Mouse (Mus musculus): ENCODE results near the gene Babam1. TPM values are rescaled to one million over a fixed set of nuclear protein-coding genes. Genes with fewer than 3 reads are reported as not detected.
A peak's percentile ranks its signal among the peaks of the same experiment; 100 is the strongest.

The Babam1 gene
- polyA plus RNA-seq, 1 experiment from 2014 or later, result 104 TPM

DNA sequence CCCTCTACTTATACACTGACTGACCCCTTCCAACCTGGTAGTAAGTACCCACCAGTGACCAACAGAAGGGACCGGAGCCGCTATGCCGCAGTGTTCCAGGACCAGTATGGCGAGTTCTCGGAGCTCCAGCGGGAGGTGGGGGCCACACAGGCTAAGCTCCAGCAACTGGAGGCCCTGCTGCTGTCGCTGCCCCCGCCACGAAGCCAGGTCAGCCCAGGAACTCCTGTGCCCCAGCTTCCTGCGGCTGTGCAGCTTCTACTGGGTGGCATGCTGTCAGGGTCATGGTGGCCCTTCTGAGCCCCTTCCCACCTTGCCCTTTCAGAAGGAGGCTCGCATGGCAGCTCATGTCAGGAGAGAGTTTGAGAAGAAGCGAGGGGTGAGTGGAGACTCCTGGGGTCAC lies 24.2 kb upstream of the Babam1 start:
- Histone ChIP-seq H3K36me3 (peaks cover 52% of the 10 kb centered on the region), H3K4me3 (no peak overlapping the region), H3K27ac (no peak overlapping the region), H3K9me3 (no peaks in the 10 kb centered on the region), H3K4me2 (no peak overlapping the region), H3K4me1 (peaks cover 45% of the 10 kb centered on the region), H3K9ac (no peak overlapping the region), H3K27me3 (peaks cover 6% of the 10 kb centered on the region; the same call in 1 of the 2 replicates)
- no peak for ATAC-seq (ENCODE audit: insufficient number of reproducible peaks, insufficient read depth, low FRiP score, low TSS enrichment, low read depth)
- 84% methylated on average over 12 of the region's 12 CpGs for WGBS

DNA sequence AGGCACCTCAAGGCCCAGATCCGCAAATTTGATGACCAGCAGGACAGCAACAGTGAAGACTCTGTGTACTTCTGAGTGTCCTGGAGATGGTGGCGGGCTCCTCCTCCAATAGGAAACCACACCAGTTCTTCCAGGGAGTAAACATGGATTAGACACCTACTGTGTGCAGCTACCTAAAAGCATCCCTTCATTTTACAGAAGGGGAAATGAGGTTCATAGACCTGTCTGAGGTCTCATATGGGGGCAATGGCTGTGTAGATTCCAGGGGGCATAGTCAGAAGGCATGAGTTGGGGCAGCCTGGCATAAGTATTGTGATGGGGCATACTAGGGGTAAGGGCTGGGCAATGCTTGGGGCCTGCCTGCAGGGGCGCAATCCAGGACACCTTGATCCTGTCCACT lies 23.7 kb upstream of the Babam1 start:
- Histone ChIP-seq H3K27me3 (peaks cover 6% of the 10 kb centered on the region; the same call in 1 of the 2 replicates), H3K9me3 (no peaks in the 10 kb centered on the region), H3K4me2 (no peak overlapping the region), H3K27ac (no peak overlapping the region), H3K36me3 (peaks cover 57% of the 10 kb centered on the region), H3K9ac (no peak overlapping the region), H3K4me1 (peaks cover 40% of the 10 kb centered on the region), H3K4me3 (no peak overlapping the region)
- no peak for ATAC-seq (ENCODE audit: insufficient number of reproducible peaks, insufficient read depth, low FRiP score, low TSS enrichment, low read depth)
- WGBS, result 85% methylated on average over 3 of the region's 3 CpGs

DNA sequence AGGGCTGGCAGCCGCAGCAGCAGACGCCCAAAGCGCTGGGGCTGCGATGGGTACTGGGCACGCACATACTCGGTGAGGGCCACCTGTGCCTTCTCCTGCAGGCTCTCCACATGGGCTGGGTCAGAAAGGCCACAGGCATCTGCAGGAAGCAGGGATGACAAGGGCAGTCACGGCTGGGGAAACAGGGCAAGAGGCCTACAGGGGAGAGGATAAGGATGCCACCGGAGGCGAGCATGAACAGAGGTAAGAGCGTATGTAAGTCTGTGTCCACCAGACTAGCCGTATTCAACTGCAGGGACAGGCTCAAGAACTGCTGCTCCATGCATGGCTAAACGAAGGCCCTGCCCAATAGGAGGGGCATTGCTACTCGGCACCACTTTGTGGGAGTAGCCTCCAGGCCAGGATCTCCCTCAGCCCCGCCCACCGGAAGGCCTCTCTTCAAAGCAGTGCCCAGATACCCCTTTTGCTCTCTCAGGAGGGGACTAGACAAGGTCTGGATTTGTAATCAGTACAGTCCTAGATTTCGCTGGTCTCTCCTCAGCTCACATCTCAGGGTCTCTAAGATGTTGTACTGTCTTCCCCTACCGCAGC lies 21.9 kb upstream of the Babam1 start:
- peaks cover 6% of the 10 kb centered on the region; the same call in 1 of the 2 replicates for H3K27me3 ChIP-seq
- WGBS, result 76% methylated on average over 17 of the region's 17 CpGs
- no peak for ATAC-seq (ENCODE audit: insufficient number of reproducible peaks, insufficient read depth, low FRiP score, low TSS enrichment, low read depth)
- no peak overlapping the region for H3K9ac ChIP-seq
- H3K4me1 ChIP-seq, result peaks cover 47% of the 10 kb centered on the region
- no peaks in the 10 kb centered on the region for H3K9me3 ChIP-seq
- no peak overlapping the region for H3K4me2 ChIP-seq
- no peak overlapping the region for H3K4me3 ChIP-seq
- H3K36me3 ChIP-seq, result peaks cover 48% of the 10 kb centered on the region
- H3K27ac ChIP-seq, result no peak overlapping the region

DNA sequence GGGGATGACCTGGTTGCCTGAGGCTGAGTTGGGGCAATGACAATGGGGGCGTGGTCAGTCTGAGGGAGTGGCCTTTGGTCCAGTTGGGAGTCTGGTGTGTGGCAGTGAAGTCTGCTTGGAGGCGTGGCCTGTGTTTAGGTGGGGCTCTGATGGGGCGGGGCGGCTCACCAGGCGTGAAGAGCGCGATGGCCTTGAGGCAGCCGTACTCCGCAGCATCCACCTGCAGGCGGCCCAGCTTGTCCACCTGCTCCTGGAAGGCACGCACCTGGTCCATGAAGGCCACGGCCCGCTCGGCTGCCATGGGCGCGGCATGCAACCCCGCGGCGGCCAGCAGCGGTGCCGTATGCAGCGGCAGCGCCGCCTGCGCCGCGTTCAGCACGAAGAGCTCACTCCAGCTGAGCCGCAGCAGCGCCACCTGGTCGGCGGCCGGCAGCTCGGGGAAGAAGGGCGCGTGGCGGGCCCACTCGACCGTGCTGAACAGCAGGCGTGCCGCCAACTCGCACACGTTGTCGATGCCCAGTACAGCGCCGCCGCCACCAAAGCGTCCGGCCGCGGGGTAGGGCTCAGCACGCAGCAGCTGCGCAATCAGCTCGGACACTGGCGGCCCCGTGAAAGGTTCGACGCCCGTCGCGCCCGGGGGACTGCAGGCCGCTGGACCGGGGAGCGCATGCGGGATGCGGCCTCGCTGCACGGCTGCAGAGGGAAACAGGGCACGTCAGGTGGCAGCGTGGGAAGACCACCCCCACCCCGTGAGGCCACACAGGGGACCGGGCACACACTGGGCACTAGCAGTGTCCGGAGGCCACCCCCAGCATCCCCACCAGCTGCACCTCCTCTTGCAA lies 20.9 kb upstream of the Babam1 start:
- peak overlapping the region; percentile 60 for H3K9ac ChIP-seq
- 8% methylated on average over 74 of the region's 74 CpGs for WGBS
- no peak overlapping the region for H3K27ac ChIP-seq
- H3K27me3 ChIP-seq, result peaks cover 6% of the 10 kb centered on the region; the same call in 1 of the 2 replicates
- peaks cover 55% of the 10 kb centered on the region for H3K4me1 ChIP-seq
- H3K9me3 ChIP-seq, result no peaks in the 10 kb centered on the region
- ATAC-seq (ENCODE audit: insufficient number of reproducible peaks, insufficient read depth, low FRiP score, low TSS enrichment, low read depth), result no peak
- H3K36me3 ChIP-seq, result peaks cover 46% of the 10 kb centered on the region
- H3K4me2 ChIP-seq, result peak overlapping the region; percentile 64
- peak overlapping the region; percentile 32 for H3K4me3 ChIP-seq

DNA sequence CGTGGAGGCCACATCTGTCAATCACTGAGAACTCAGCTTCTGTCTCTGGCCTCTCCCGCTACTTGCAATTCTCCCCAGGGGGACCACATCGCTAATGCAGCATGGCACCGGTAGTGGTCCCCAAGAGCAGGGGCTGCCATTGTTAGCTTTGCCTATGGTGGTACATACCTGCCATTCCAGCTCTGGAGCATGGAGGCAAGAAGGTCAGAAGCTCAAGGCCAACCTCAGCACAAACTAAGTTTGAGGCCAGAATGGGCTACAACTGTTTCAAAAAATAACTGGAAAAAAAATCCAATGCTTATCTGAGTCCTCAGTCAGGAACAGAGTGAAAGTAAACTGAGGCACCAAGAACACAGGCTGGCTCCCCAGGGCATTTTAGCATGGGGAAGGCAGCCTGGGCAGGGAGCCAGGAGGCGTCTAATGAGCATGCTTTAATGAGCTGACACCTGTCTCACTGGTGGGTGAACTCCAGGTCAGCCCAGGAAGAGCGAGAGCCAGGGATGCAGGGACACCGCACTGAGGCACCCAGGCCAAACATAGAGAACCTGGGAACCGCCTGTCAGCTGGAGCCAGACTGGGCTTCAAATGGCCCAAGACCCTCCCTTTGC lies 20.1 kb upstream of the Babam1 start:
- ATAC-seq (ENCODE audit: insufficient number of reproducible peaks, insufficient read depth, low FRiP score, low TSS enrichment, low read depth), result no peak
- Histone ChIP-seq H3K4me3 (peak overlapping the region; percentile 32), H3K9ac (peak overlapping the region; percentile 60), H3K9me3 (no peaks in the 10 kb centered on the region), H3K27ac (no peak overlapping the region), H3K4me2 (peak overlapping the region; percentile 64), H3K4me1 (peaks cover 55% of the 10 kb centered on the region), H3K27me3 (peaks cover 6% of the 10 kb centered on the region; the same call in 1 of the 2 replicates), H3K36me3 (peaks cover 46% of the 10 kb centered on the region)
- WGBS, result 47% methylated on average over 8 of the region's 8 CpGs

DNA sequence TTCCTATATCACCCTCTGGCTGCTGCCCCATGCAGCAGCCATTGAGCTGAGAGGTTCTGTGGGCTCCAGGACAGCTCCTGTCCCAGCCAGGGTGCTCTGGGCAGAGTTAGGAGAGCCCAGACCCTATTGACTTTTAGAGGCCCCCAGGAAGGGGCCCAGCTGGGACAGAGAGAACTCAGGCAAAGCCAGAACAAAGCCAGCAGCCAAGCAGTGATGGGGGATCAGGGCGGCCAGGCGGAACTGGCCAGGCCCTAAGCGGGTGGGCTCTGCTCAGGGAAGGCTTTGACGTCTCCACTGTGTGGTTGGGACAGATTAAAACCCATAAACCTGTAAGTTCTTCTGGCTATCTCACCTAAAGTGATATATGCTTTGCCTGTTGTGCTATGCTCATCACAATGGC lies 17.7 kb upstream of the Babam1 start:
- WGBS, result 50% methylated on average over 4 of the region's 4 CpGs
- H3K9ac ChIP-seq, result 0 out of 2 replicates have a peak overlapping the region, but pooled peaks have one; percentile 90
- peaks cover 67% of the 10 kb centered on the region for H3K4me1 ChIP-seq

DNA sequence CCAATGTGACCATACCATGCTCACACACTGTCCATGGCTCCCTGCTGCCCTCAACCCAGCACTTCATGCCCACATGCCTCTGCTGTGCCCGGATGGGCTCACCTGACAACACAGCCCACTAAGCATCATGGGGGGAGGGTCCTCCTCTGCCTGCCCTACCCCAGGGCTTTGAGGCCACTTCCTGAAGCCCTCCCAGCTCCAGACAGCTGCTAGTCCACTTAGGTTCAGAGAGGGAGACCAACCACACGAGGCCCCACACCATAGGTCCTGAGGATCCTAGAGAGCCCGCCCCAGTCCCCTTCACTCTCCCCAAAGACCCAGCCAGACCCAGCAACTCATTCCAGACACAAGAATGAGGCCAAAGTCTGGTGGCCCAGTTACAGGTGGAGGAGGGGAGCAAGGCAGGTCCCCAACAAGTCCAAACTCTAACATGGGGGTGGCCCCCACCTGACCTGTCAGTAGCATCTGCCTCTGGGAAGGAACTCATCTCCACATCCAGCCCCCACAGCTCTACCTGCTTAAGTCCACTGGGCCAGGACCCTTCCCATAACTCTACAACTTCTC lies 17.1 kb upstream of the Babam1 start:
- Histone ChIP-seq H3K9me3 (no peaks in the 10 kb centered on the region; the same call in 1 of the 2 replicates), H3K36me3 (peaks cover 29% of the 10 kb centered on the region), H3K4me2 (peak overlapping the region; percentile 97), H3K4me3 (peak overlapping the region; percentile 84), H3K4me1 (peaks cover 67% of the 10 kb centered on the region), H3K9ac (peak overlapping the region; percentile 90), H3K27ac (no peak overlapping the region), H3K27me3 (peaks cover 6% of the 10 kb centered on the region; the same call in 1 of the 2 replicates)
- no peak for ATAC-seq (ENCODE audit: insufficient number of reproducible peaks, insufficient read depth, low FRiP score, low TSS enrichment, low read depth)
- WGBS, result 45% methylated on average over 3 of the region's 3 CpGs

More for the DNA sequence above, 17.7 kb upstream of the Babam1 start:
- H3K9me3 ChIP-seq, result no peaks in the 10 kb centered on the region
- H3K27ac ChIP-seq, result no peak overlapping the region
- H3K27me3 ChIP-seq, result peaks cover 6% of the 10 kb centered on the region; the same call in 1 of the 2 replicates
- no peak for ATAC-seq (ENCODE audit: insufficient number of reproducible peaks, insufficient read depth, low FRiP score, low TSS enrichment, low read depth)
- H3K4me2 ChIP-seq, result peak overlapping the region; percentile 97
- peaks cover 35% of the 10 kb centered on the region for H3K36me3 ChIP-seq
- H3K4me3 ChIP-seq, result peak overlapping the region; percentile 84; the same call in 1 of the 2 replicates

DNA sequence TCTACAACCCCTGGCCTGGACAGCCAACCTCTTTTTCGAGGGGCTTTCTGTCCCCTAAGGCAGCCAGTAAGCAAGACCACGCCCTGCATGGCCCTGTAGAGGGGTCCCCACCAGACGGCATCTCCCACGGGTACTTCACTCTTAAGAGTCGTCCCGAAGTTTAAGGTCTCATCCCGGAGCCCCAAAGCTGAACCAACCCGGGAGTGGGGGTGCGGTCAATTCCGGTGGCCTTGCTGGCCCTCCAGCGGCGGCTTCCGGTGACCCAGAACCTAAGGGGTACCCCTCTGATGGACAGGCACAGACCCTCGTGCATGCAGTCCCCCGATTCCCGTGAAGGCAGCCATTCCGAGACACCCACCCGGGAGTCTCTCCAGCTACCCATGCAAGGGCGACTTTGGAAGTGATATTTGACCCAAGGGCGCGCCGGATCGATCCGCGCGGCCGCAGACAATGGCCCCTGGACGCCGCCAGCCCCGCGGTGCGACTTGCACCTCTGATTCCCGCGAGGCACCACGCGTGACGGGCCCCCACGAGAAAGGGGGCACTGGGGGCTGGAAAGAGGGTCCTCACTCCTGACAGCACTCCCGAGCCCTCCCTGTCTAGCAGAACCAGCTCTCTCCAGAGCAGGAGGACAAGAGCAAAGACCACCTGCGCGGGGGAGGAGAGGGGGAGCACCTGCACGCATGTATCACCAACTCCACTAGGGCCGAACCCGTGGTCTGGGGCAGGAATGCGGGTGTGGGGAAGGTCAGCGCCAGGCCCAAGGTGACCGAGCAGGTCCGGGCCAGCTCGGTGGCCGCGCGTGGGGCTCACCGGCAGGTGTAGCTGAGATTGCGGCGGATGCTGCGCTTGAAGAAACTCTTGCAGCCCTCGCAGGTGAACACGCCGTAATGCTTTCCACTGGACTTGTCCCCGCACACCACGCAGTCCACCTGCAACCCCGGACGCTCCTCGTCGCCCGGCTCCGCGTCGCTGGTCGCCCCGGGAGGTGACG lies 16.2 kb upstream of the Babam1 start:
- H3K4me1 ChIP-seq, result peaks cover 62% of the 10 kb centered on the region
- peak overlapping the region; percentile 97 for H3K4me2 ChIP-seq
- no peak overlapping the region for H3K27ac ChIP-seq
- H3K36me3 ChIP-seq, result peaks cover 21% of the 10 kb centered on the region
- peak overlapping the region; percentile 90 for H3K9ac ChIP-seq
- H3K9me3 ChIP-seq, result no peaks in the 10 kb centered on the region; the same call in 1 of the 2 replicates
- H3K4me3 ChIP-seq, result peak overlapping the region; percentile 84
- ATAC-seq (ENCODE audit: insufficient number of reproducible peaks, insufficient read depth, low FRiP score, low TSS enrichment, low read depth), result no peak
- peaks cover 6% of the 10 kb centered on the region; the same call in 1 of the 2 replicates for H3K27me3 ChIP-seq
- 1% methylated on average over 72 of the region's 72 CpGs for WGBS

DNA sequence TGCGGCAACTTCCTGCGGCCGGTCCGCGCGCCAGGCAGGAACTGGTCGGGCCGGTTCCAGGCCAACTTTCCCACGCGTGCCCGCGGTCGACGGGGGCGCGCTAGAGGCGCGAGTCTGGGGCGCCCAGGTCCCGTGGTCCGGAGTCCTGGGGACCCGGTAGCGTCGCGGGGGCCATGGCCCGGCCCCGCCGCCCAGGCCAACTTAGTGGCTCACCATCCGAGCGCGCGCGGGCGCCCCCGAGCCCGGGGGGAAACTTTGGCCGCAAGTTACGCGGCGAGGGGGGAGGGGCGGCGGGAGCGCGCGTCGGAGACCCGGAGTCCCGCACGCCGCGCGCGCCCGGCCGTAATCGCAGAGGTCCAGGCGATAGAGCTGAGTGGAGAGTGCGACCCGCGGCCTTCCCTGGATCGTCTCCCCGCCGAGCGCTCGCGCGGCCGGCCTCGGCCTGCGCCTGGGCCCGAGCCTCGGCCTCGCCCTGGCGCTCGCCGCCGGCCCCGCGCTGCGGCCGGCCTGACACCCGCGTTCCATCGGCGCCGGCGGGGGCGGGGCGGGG lies 15.2 kb upstream of the Babam1 start, which contains the start of gene Nr2f6:
Nr2f6 (minus strand) TSS at position 540 of the 550 bp plus-strand sequence.
- Histone ChIP-seq H3K36me3 (peaks cover 18% of the 10 kb centered on the region), H3K9ac (peak within 1 kb of the TSS; percentile 90), H3K27ac (peak within 1 kb of the TSS; percentile 89), H3K9me3 (no peaks in the 10 kb centered on the region; the same call in 1 of the 2 replicates), H3K4me2 (peak within 1 kb of the TSS; percentile 97), H3K4me1 (peaks cover 51% of the 10 kb centered on the region), H3K4me3 (peak within 1 kb of the TSS; percentile 84), H3K27me3 (peaks cover 4% of the 10 kb centered on the region; the same call in 1 of the 2 replicates)
- no peak for ATAC-seq (ENCODE audit: insufficient number of reproducible peaks, insufficient read depth, low FRiP score, low TSS enrichment, low read depth)
- under 1% methylated on average over 72 of the region's 89 CpGs for WGBS
